Mouse (Mus musculus) CH12.LX (cell line): ENCODE measurements around the gene Srd5a2. TPM values are rescaled to one million over a fixed set of nuclear protein-coding genes. Genes with fewer than 3 reads are reported as not detected.

ENCODE experiments used
- DNase-seq: peaks from one replicate; pipeline ENCODE4 v3.0.0-alpha.2; 2013; ENCODE audit errors: extremely low read depth
- H3K27ac ChIP-seq: 2 replicates; pipeline ENCODE4 v1.5.1; 2012; ENCODE audit warnings: low read depth, mild to moderate bottlenecking, control low read depth, moderate library complexity; ENCODE audit not compliant: insufficient read depth
- H3K27me3 ChIP-seq: replicated peaks from 2 replicates; pipeline ENCODE3; 2012; ENCODE audit warnings: inconsistent platforms
- H3K36me3 ChIP-seq, 2 experiments: replicated peaks in 1 of 2; 2 replicates each; pipeline versions ENCODE3 to v1.6.1; 2012; ENCODE audit warnings: inconsistent platforms in 1 of 2, low read length in 1 of 2, mild to moderate bottlenecking in 1 of 2, mixed read lengths in 1 of 2, moderate library complexity in 1 of 2; ENCODE audit not compliant: control insufficient read depth in 1 of 2, insufficient read depth in 1 of 2
- H3K4me1 ChIP-seq, 2 experiments: 2 replicates each; pipeline ENCODE4 v1.6.1; 2012; ENCODE audit warnings: inconsistent platforms in 1 of 2, moderate library complexity in 1 of 2; ENCODE audit not compliant: insufficient read depth in 2 of 2, control insufficient read depth in 1 of 2
- H3K4me2 ChIP-seq: 2 replicates; pipeline ENCODE4 v1.6.1; 2012; ENCODE audit warnings: low read depth, mild to moderate bottlenecking, control low read depth; ENCODE audit not compliant: poor library complexity, insufficient read depth, severe bottlenecking
- H3K4me3 ChIP-seq, 3 experiments: fragments of 150-350 bp in 1 of 3; sonication (generic) in 1 of 3; replicated peaks in 1 of 3; 2 replicates each; pipeline versions ENCODE3 to v1.5.1; 2011 to 2012; ENCODE audit warnings: low read depth in 2 of 3, low read length in 2 of 3, mild to moderate bottlenecking in 2 of 3, moderate library complexity in 2 of 3, control low read depth in 1 of 3, improper control_type of control experiment in 1 of 3, inconsistent platforms in 1 of 3, mixed read lengths in 1 of 3; ENCODE audit not compliant: poor library complexity in 1 of 3
- H3K79me2 ChIP-seq: replicated peaks from 2 replicates; pipeline ENCODE4 v1.6.1; 2012; ENCODE audit warnings: mild to moderate bottlenecking, moderate library complexity; ENCODE audit not compliant: control insufficient read depth, poor library complexity, insufficient read depth, severe bottlenecking; ENCODE audit errors: extremely low read depth
- H3K9ac ChIP-seq: 2 replicates; pipeline ENCODE4 v1.6.1; 2012; ENCODE audit warnings: low read depth, mild to moderate bottlenecking, control low read depth, moderate library complexity; ENCODE audit not compliant: insufficient read depth
- H3K9me3 ChIP-seq: replicated peaks from 2 replicates; pipeline ENCODE3; 2012; ENCODE audit warnings: low read length, inconsistent platforms, mixed read lengths
- CHD1 ChIP-seq: IDR thresholded peaks from 2 replicates; pipeline ENCODE4 v1.6.1; 2012; ENCODE audit warnings: low read depth, low read length, improper control_type of control experiment, inconsistent platforms
- ELF1 ChIP-seq: IDR thresholded peaks from 2 replicates; pipeline ENCODE4 v1.6.1; 2014; ENCODE audit warnings: low read depth, mild to moderate bottlenecking, inconsistent platforms, low read length, improper control_type of control experiment
- EP300 ChIP-seq: IDR thresholded peaks from 2 replicates; pipeline ENCODE4 v1.6.1; 2011; ENCODE audit warnings: low read length, improper control_type of control experiment
- JUND ChIP-seq: conservative IDR thresholded peaks from 2 replicates; pipeline ENCODE4 v1.6.1; 2011; ENCODE audit warnings: low read depth, low read length, improper control_type of control experiment
- MAX ChIP-seq: IDR thresholded peaks from 2 replicates; pipeline ENCODE4 v1.6.1; 2011; ENCODE audit warnings: low read length, improper control_type of control experiment
- MXI1 ChIP-seq: IDR thresholded peaks from 2 replicates; pipeline ENCODE4 v1.6.1; 2011; ENCODE audit warnings: mild to moderate bottlenecking, low read depth, low read length, improper control_type of control experiment
- MYC ChIP-seq: IDR thresholded peaks from 2 replicates; pipeline ENCODE4 v1.6.1; 2011; ENCODE audit warnings: low read depth, mild to moderate bottlenecking, improper control_type of control experiment, low read length
- NRF1 ChIP-seq: IDR thresholded peaks from 2 replicates; pipeline ENCODE4 v1.6.1; 2014; ENCODE audit warnings: low read depth, mild to moderate bottlenecking, inconsistent platforms, low read length, improper control_type of control experiment, moderate library complexity
- PAX5 ChIP-seq: IDR thresholded peaks from 2 replicates; pipeline ENCODE4 v1.6.1; 2012; ENCODE audit warnings: low read length, inconsistent platforms, mixed read lengths
- POLR2AphosphoS2 ChIP-seq: IDR thresholded peaks from 2 replicates; pipeline ENCODE4 v1.6.1; 2011; ENCODE audit warnings: low read depth, low read length, improper control_type of control experiment
- RAD21 ChIP-seq: IDR thresholded peaks from 2 replicates; pipeline ENCODE4 v1.6.1; 2011; ENCODE audit warnings: low read depth, mild to moderate bottlenecking, low read length, improper control_type of control experiment, moderate library complexity
- RCOR1 ChIP-seq: conservative IDR thresholded peaks from 2 replicates; pipeline ENCODE4 v1.6.1; 2012; ENCODE audit warnings: low read depth, mild to moderate bottlenecking, inconsistent platforms, low read length, improper control_type of control experiment
- SIN3A ChIP-seq: IDR thresholded peaks from 2 replicates; pipeline ENCODE4 v1.6.1; 2012; ENCODE audit warnings: low read length, improper control_type of control experiment, inconsistent platforms
- SMC3 ChIP-seq: IDR thresholded peaks from 2 replicates; pipeline ENCODE4 v1.6.1; 2011; ENCODE audit warnings: low read depth, low read length, improper control_type of control experiment
- UBTF ChIP-seq: IDR thresholded peaks from 2 replicates; pipeline ENCODE4 v1.6.1; 2012; ENCODE audit warnings: low read depth, mild to moderate bottlenecking, inconsistent platforms, low read length, improper control_type of control experiment, moderate library complexity
- USF1 ChIP-seq: IDR thresholded peaks from 2 replicates; pipeline ENCODE4 v1.6.1; 2014; ENCODE audit warnings: low read depth, mild to moderate bottlenecking, inconsistent platforms, low read length, improper control_type of control experiment
- ZKSCAN1 ChIP-seq: IDR thresholded peaks from 2 replicates; pipeline ENCODE4 v1.6.1; 2012; ENCODE audit warnings: low read depth, inconsistent platforms, low read length, improper control_type of control experiment, borderline replicate concordance
- ZNF384 ChIP-seq: IDR thresholded peaks from 2 replicates; pipeline ENCODE4 v1.6.1; 2012; ENCODE audit warnings: low read depth, low read length, improper control_type of control experiment, inconsistent platforms
- dilution Hi-C: fragments of 300-500 bp; cut with MboI; formaldehyde crosslinking; loops from 2 replicates; pipeline ENCODE4 v1.14.3; 2020; ENCODE audit warnings: low sequenced_read_pairs; ENCODE audit not compliant: extremely low pct_unique_long_range_greater_than_20kb, extremely low pct_ligation_motif_present
- in situ Hi-C: fragments of 300-500 bp; cut with MboI; formaldehyde crosslinking; loops from 3 replicates; pipeline ENCODE4 v1.14.3; 2019; ENCODE audit warnings: low sequenced_read_pairs, low pct_ligation_motif_present, low pct_unique_long_range_greater_than_20kb, mixed read lengths
- polyA plus RNA-seq: library from polyadenylated mRNA; unstranded; fragments of >175 nt; gene quantifications from 2 replicates; pipeline ENCODE4 v1.2.1, GENCODE M21; 2012; ENCODE audit warnings: low read depth; ENCODE audit not compliant: insufficient read length
- total RNA-seq, 2 experiments: library from RNA; depleted of rRNA; stranded (reverse); fragments of 300-350 nt in 1 of 2; fragments of >200 nt in 1 of 2; gene quantifications; 2 replicates each; pipeline ENCODE4 v1.2.3; 2012 to 2014

Gene Srd5a2
- total and polyA plus RNA-seq, 3 experiments = not detected

GRCm38 (mm10) chr17:74048229-74048816, 607 bp upstream of the Srd5a2 start:
- dilution Hi-C loops (no loop called here), in situ Hi-C loops (no loop called here)
- H3K4me3 ChIP-seq = no peak overlapping the region
- H3K9me3 ChIP-seq = no peaks in the 10 kb centered on the region
- H3K27ac ChIP-seq = no peak overlapping the region
- no peaks in the 10 kb centered on the region for H3K27me3 ChIP-seq
- no peak overlapping the region for H3K9ac ChIP-seq
- H3K36me3 ChIP-seq = no peaks in the 10 kb centered on the region
- no peaks in the 10 kb centered on the region; a peak in 2 of 4 replicates for H3K4me1 ChIP-seq
- no peaks in the 10 kb centered on the region for H3K79me2 ChIP-seq
- no peak for DNase-seq
- TF ChIP-seq USF1 (no peak), ELF1 (no peak), UBTF (no peak), SMC3 (no peak), RCOR1 (no peak), PAX5 (no peak), POLR2AphosphoS2 (no peak), MAX (no peak), NRF1 (no peak)
- no peak overlapping the region for H3K4me2 ChIP-seq

GRCm38 (mm10) chr17:74043754-74044153, 4.0 kb downstream of the Srd5a2 start:
- dilution Hi-C loops (no loop called here), in situ Hi-C loops (no loop called here)
- no peaks in the 10 kb centered on the region for H3K36me3 ChIP-seq
- H3K27ac ChIP-seq = no peak overlapping the region
- H3K4me3 ChIP-seq = no peak overlapping the region
- no peaks in the 10 kb centered on the region; a peak in 2 of 4 replicates for H3K4me1 ChIP-seq
- H3K4me2 ChIP-seq = no peak overlapping the region
- TF ChIP-seq EP300 (no peak), MYC (no peak), USF1 (no peak), JUND (no peak), SIN3A (no peak), ZKSCAN1 (no peak), MXI1 (no peak), RAD21 (no peak), UBTF (no peak), SMC3 (no peak), CHD1 (no peak), RCOR1 (no peak), MAX (no peak), ZNF384 (no peak), NRF1 (no peak)
- no peaks in the 10 kb centered on the region for H3K79me2 ChIP-seq
- no peaks in the 10 kb centered on the region for H3K9me3 ChIP-seq
- no peak overlapping the region for H3K9ac ChIP-seq
- no peak for DNase-seq
- H3K27me3 ChIP-seq = no peaks in the 10 kb centered on the region
